Mouse (Mus musculus) lung, postnatal 25 days (tissue): ENCODE measurements around the gene Mdp1.

Experiments
- DNase-seq: peaks from one replicate; pipeline ENCODE4 v3.0.0; 2022; ENCODE audit warnings: low spot score

Gene Mdp1

DNA sequence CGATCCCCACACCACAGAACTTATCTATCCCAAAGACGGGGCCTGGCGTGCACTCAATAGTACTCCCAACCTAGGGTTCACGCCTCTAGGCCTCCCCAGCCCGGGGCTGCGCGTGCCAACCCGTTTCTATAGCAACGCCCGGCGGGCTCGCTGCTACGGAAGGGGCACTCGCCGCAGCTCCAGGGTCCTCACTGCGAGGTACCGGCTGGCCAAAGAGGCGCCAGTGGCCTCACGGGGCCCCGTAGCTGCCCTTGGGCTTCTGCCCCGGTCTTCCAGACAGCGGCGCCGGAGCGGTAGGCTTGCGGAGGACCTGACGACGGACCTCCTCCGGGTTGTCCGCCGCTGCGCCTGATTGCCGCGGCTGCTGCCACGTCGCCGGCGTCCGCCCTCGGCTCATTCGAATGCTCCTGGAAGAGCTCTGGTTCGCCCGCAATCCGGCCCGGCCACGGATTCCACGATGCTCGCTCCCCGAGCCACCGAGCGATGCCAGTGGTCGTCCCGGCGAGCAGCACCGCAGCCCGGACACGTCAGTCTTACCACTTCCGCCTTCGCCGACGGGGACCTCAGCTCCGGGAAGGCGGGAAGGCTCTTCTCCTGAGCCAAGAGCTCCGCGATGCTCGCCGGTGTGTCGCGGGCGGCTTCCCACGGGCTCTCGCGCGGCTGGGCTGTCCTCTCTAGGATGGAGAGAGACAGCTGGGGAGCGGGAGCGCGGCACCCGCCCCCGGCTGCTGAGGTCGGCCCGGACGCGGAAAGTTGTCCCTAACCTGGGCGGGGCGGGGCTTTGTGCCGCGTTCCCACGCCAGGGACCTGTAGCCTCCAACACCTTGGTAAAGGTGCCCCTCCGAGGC is 17.0 kb downstream of the Mdp1 start, which contains the start of gene Tm9sf1:
Tm9sf1 (minus strand) TSS at position 747 of the 848 bp plus-strand sequence.
- peak; percentile 81 for DNase-seq

DNA sequence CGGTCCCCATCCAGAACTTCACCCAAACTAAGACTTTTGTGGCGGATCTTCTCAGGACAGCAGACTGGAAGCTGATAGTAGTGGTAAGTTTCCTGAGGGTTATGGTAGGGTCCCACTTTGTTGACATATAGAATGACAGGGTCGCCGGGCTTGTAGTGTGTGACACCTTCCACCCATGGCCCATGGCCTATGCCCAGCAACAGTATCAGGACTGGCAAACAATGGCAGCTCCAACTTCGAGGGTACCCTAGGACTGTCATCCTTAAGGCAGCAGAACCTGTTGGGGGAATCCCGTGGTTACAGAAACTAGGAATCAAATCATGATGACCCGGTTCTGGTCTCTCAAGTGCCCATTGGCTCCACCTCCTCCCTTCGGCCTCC is 17.6 kb downstream of the Mdp1 start:
- no peak for DNase-seq

DNA sequence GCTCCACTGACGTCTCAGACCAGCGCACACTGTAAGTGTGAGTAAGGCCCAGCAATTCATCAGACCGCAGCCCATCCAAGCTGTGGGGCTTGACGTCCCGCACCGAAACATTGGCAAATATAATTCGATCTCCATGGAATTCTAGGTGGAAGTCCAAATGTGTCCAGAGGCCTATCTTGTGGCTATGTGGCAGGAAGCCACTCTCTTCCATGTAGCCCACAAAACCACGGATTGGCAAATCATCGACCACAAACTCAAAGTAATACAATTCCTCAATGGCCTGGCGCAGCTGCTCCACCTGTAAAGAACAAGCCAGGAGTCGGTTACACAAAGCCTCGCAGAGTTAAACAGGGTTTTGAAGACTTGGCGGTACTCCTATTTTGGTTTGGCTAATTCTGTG is 19.0 kb downstream of the Mdp1 start:
- no peak for DNase-seq

DNA sequence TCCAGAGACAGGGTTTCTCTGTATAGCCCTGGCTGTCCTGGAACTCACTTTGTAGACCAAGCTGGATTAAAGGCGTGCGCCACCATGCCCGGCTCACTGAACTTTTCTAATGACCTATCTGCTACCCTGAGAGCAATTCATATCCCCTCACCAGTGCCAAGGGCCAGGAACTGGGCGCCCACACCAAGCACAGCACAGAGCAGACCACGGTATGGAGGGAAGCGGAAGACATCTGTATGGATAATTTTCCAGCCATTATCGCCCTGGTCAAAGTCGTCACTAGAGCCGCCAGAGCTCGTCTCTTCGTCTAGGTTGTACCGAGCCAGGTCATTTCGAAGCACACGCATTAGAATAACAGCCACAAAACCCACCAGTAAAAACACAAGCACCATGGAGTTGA is 19.5 kb downstream of the Mdp1 start:
- no peak for DNase-seq

DNA sequence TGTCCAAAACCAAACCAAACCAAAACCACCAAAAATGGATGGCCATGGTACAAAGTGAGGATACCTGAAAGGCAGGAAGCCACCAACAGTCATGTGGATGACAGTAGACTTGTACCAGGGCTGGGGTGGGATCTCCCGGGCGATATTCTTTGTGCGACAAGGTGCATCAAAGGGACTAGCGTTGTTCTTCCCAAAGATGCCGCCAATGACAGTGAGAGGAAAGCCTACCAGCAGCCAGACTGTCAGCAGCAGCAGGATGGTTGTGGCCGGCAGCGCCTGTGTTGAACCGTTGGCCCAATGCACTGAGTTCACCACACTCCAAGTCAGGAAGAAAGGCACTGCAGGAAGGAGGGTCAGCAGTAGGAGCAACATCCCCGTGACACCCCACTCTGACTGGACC is 22.5 kb downstream of the Mdp1 start, which contains the start of gene Gm49378:
Gm49378 (minus strand) TSS at position 101 of the 400 bp plus-strand sequence.
- no peak for DNase-seq

DNA sequence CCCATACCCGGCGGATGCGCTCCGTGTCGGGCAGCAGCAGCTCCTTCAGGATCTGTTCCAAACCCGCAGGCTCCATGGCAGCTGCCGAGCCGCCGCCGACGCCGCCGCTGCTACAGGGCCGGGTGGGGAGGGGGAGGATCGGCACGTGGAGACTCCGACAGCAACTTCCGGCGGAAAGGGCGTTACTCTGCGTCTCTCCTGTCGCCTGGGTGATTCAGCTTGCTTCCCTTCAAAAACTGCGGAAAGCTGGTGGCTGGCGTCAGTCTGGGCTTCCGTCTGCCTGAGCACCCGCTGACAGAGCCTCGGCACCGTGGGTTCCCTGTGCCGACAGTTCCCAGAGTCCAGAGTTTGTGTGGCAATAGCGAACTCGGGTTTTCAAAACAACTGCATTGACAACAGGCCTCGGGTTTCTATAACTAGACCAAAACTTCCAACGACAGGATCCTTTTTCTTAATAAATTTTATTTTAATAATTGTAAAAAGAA is 24.7 kb downstream of the Mdp1 start, which contains the start of gene Ipo4:
Ipo4 (minus strand) TSS at position 435 of the 485 bp plus-strand sequence.
- peak; percentile 91 for DNase-seq

DNA sequence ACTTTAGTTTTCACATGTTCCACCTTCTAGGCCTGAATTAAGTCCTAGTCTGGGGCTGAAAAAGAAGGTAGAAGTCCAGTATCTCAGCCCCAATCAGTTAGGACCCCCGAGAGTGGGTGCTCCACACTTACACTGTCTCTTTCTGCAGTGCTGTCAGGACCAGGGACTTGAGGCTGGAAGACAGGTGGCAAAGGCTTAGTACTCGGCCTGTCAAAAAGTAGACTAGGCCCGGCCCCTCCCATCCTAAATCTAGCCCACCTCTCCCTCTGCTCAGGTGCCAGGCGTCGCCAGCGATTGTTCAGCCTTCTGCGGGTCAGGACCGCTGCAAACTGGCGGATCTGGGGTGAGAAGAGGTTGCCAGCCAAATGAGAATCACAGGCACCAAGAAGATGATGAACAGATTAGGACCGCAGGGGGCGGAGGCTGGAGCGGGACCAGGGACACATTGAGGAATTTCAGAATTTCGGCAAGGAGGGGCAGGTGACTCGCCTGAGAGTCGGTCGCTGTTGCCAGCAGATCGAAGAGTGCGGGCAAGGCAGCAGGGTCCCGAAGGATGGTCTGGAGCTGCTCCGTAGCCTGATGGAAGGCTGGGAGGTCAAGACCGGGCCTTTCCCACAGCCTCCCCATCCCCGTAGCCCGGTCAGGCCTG is 25.3 kb downstream of the Mdp1 start:
- no peak for DNase-seq

DNA sequence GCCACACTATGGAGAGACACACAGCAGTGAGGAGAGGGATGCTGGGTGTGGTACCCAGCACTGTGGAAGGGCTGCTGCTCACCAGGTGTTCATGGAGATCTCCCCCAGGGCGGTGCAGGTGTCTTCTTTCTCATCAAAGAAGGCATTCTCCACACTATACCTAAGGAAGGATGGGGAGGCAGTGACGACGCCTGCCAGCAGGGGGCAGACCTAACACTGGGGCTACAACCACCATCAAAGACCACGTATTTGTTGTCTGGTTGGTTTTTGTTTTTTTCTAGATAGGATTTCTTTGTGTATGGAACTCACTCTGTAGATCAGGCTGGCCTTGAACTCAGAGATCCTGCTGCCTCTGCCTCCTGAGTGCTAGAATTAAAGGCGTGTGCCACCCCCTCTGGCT is 31.0 kb downstream of the Mdp1 start:
- peak; percentile 51 for DNase-seq

DNA sequence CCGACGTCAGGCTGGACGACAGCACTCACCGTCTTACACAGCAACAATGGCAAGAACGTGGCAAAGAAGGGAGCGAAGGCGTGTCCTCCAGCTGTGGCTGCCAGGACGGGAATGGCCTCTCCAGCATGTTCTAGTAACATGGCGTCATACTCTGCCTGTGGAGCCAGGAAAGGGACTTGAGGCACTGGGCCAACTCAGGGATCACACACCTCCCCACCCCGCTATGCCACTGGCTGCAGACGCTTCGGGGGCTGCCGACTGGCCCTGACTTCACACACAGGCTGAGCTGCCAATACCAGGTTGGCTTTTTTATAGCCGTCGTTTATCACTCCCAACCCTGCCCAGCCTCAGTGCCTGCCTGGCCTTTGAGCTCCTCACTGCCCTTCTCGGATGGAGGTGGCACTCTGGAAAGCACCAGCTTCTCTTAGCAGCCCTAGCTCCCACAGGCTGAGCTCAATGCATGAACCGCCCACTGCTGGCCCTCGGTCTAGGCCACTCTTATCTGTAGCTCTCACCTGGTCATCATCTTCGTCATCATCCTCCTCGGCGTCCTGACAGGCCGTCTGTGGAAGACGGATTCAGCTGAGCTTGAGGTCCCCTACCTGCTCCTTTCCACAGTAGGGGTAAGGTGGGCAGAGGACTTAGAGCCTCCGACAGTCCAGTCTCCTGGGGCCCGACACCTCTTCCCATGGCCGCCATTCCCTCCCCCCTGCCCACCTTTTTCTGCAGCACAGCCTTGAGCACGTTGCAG is 32.1 kb downstream of the Mdp1 start:
- no peak for DNase-seq

DNA sequence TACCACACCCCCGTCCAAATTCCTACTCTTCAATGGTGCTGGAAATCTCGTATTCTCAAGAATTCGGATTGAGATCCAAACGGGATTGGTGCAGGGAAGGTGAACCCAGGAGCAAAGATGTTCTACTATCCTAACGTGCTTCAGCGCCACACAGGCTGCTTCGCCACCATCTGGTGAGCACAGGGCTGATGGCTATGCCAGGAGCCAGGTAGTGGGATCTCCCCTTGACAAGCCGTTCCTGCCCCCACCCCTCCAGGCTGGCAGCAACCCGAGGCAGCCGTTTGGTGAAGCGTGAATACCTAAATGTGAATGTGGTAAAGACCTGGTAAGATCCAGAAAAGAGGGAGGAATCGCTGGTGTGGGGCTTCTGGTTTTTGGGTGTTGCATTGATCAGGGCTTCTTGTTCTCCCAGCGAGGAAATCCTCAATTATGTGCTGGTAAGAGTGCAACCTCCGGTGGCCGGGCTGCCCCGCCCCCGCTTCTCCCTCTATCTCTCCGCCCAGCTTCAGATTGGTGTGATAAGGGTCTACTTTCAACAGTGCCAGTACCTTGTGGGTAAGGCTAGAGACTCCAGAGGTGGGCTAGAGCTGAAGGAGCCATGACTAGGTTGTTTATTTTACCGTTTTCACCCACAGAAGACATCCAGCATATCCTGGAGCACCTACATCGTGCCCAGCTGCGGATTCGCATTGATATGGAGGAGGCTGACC is 41.7 kb downstream of the Mdp1 start:
- DNase-seq: no peak

DNA sequence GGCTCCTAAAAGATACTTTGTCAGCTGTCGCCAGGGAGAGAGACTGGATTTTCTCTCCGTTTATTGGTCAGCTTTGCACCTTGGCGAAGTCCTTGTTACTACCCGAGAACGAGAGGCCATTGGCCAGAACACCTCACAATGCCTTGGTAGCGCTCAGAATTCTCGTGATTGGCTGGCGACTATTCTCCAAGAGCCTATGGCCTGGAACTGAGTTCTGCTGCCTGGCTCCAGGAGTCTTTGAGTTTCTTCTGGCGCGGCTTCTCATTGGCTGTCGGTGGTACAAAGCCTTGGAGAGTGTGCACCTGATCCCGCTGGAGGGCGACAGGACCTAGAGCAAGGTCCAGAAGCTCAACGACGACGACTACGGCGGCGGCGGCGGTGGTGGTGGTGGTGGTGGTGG is 42.5 kb downstream of the Mdp1 start, which contains the start of gene Rec8:
Rec8 (plus strand) TSS at position 216 of the 400 bp plus-strand sequence.
- DNase-seq: peak; percentile 47

DNA sequence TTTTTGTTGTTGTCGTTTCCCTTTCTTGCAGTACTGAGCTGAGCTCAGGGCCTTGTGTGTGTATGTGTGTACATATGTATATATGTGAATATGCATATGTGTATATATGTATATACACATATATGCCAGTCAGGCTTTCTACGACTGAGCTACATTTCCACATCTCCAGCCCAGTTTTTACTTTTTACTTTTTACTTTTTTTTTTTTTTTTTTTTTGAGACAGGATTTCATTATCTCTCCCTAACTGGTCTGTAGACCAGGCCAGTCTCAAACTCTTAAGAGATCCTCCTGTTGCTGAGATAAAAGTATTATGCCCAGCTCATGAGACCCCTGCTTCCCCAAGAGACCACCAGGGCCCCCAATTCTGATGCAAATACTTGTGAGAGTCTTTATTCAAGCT is 43.5 kb downstream of the Mdp1 start:
- no peak for DNase-seq

DNA sequence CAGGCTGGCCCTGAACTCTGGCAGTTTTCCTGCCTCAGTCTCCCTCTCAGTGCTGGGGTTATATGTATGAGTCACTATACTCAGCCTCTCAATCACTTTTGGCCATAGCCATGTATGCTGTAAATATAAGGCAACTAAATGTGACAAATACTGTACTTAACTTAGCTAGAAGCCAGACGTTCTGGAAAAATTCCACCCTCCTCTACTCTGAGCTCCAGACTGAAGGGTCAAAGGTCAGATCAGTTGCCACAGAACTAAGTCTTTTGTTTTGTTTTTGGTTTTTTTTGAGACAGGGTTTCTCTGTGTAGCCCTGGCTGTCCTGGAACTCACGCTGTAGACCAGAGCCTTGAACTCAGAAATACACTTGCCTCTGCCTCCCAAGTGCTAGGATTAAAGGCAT is 44.4 kb downstream of the Mdp1 start:
- no peak for DNase-seq

DNA sequence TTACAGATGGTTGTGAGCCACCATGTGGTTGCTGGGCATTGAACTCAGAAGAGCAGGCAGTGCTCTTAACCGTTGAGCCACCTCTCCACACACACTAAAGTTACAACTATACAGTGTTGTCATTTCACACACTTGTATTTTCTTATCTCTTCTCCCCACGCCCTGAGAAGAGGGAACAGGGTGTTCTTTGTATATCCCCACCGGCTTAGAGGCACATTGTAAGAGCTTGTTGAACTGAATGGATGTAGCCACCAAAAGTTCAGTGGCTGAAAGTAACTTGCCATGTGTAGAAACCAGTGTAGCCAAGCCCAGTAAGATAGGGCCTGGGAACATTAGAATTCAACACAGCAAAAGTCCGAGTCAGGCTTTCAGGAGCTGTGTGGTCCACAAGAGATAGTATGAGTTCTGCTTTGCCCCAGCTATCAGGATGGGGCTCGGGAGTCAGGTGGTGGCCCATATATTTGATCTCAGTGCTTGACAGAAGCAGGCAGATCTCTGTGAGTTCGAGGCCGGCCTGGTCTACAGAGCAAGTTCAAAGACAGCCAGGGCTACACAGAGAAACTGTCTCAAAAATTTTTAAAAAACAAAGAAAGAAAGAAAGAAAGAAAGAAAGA is 45.6 kb downstream of the Mdp1 start:
- no peak for DNase-seq

DNA sequence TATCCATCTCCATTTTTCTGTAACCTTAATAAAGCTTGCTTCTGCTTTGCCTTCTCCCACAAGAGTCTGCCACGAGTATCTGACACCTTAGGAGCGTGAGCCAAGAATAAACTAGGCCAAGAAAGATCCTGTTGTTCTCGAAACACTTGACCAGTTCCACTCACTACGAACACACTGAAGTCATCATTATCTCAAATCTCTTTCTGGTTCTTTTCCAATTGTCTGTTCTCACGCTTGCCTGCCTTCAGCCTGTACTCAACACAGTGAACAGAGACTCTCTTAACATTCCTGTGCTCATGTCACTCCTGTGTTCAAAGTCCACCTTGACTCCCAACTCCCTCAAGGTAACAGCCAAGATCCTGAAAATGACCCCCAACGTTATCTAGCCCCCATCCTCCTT is 47.0 kb downstream of the Mdp1 start:
- no peak for DNase-seq

DNA sequence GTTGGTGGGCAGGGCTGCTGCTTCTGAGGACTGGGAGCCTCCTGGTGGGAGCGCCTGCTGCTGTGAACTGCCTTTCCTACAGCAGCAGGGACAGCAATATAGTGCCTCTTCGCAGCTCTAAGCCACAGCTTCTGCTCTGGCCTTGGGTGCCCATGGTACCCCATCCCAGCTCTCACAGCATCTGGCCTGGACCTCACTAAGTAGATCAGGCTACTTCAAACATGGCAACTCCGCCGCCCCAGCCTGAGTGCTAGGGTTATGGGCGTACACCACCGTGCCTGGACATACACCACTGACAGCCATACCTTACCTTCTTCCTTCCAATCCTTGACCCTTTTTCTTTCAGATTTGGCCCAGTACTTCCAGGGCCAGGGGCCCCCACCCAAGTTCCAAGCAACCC is 52.0 kb downstream of the Mdp1 start:
- no peak for DNase-seq
